Mouse (Mus musculus) CH12.LX (cell line): ENCODE data around the gene B3gntl1. TPM values are rescaled to one million over a fixed set of nuclear protein-coding genes. Genes with fewer than 3 reads are reported as not detected.

Experiments used
- DNase-seq: peaks from one replicate; pipeline ENCODE4 v3.0.0-alpha.2; 2013; ENCODE audit errors: extremely low read depth
- H3K27ac ChIP-seq: 2 replicates; pipeline ENCODE4 v1.5.1; 2012; ENCODE audit warnings: low read depth, mild to moderate bottlenecking, control low read depth, moderate library complexity; ENCODE audit not compliant: insufficient read depth
- H3K27me3 ChIP-seq: replicated peaks from 2 replicates; pipeline ENCODE3; 2012; ENCODE audit warnings: inconsistent platforms
- H3K36me3 ChIP-seq, 2 experiments: replicated peaks in 1 of 2; 2 replicates each; pipeline versions ENCODE3 to v1.6.1; 2012; ENCODE audit warnings: inconsistent platforms in 1 of 2, low read length in 1 of 2, mild to moderate bottlenecking in 1 of 2, mixed read lengths in 1 of 2, moderate library complexity in 1 of 2; ENCODE audit not compliant: control insufficient read depth in 1 of 2, insufficient read depth in 1 of 2
- H3K4me1 ChIP-seq, 2 experiments: 2 replicates each; pipeline ENCODE4 v1.6.1; 2012; ENCODE audit warnings: inconsistent platforms in 1 of 2, moderate library complexity in 1 of 2; ENCODE audit not compliant: insufficient read depth in 2 of 2, control insufficient read depth in 1 of 2
- H3K4me2 ChIP-seq: 2 replicates; pipeline ENCODE4 v1.6.1; 2012; ENCODE audit warnings: low read depth, mild to moderate bottlenecking, control low read depth; ENCODE audit not compliant: poor library complexity, insufficient read depth, severe bottlenecking
- H3K4me3 ChIP-seq, 3 experiments: fragments of 150-350 bp in 1 of 3; sonication (generic) in 1 of 3; replicated peaks in 1 of 3; 2 replicates each; pipeline versions ENCODE3 to v1.5.1; 2011 to 2012; ENCODE audit warnings: low read depth in 2 of 3, low read length in 2 of 3, mild to moderate bottlenecking in 2 of 3, moderate library complexity in 2 of 3, control low read depth in 1 of 3, improper control_type of control experiment in 1 of 3, inconsistent platforms in 1 of 3, mixed read lengths in 1 of 3; ENCODE audit not compliant: poor library complexity in 1 of 3
- H3K79me2 ChIP-seq: replicated peaks from 2 replicates; pipeline ENCODE4 v1.6.1; 2012; ENCODE audit warnings: mild to moderate bottlenecking, moderate library complexity; ENCODE audit not compliant: control insufficient read depth, poor library complexity, insufficient read depth, severe bottlenecking; ENCODE audit errors: extremely low read depth
- H3K9ac ChIP-seq: 2 replicates; pipeline ENCODE4 v1.6.1; 2012; ENCODE audit warnings: low read depth, mild to moderate bottlenecking, control low read depth, moderate library complexity; ENCODE audit not compliant: insufficient read depth
- H3K9me3 ChIP-seq: replicated peaks from 2 replicates; pipeline ENCODE3; 2012; ENCODE audit warnings: low read length, inconsistent platforms, mixed read lengths
- CHD2 ChIP-seq: IDR thresholded peaks from 2 replicates; pipeline ENCODE4 v1.6.1; 2011; ENCODE audit warnings: low read length, improper control_type of control experiment
- ELF1 ChIP-seq: IDR thresholded peaks from 2 replicates; pipeline ENCODE4 v1.6.1; 2014; ENCODE audit warnings: low read depth, mild to moderate bottlenecking, inconsistent platforms, low read length, improper control_type of control experiment
- EP300 ChIP-seq: IDR thresholded peaks from 2 replicates; pipeline ENCODE4 v1.6.1; 2011; ENCODE audit warnings: low read length, improper control_type of control experiment
- ETS1 ChIP-seq: conservative IDR thresholded peaks from 2 replicates; pipeline ENCODE4 v1.6.1; 2012; ENCODE audit warnings: low read depth, mild to moderate bottlenecking, inconsistent platforms, low read length, improper control_type of control experiment, moderate library complexity
- HCFC1 ChIP-seq: IDR thresholded peaks from 2 replicates; pipeline ENCODE4 v1.6.1; 2012; ENCODE audit warnings: low read depth, mild to moderate bottlenecking, inconsistent platforms, low read length, improper control_type of control experiment
- JUN ChIP-seq: IDR thresholded peaks from 2 replicates; pipeline ENCODE4 v1.6.1; 2011; ENCODE audit warnings: low read depth, mild to moderate bottlenecking, low read length, improper control_type of control experiment, moderate library complexity; ENCODE audit not compliant: insufficient read depth
- KAT2A ChIP-seq: IDR thresholded peaks from 2 replicates; pipeline ENCODE4 v1.6.1; 2012; ENCODE audit warnings: low read length, improper control_type of control experiment, inconsistent platforms; ENCODE audit not compliant: insufficient replicate concordance
- MAFK ChIP-seq: IDR thresholded peaks from 2 replicates; pipeline ENCODE4 v1.6.1; 2011; ENCODE audit warnings: low read length, improper control_type of control experiment; ENCODE audit not compliant: insufficient replicate concordance
- MYC ChIP-seq: IDR thresholded peaks from 2 replicates; pipeline ENCODE4 v1.6.1; 2011; ENCODE audit warnings: low read depth, mild to moderate bottlenecking, improper control_type of control experiment, low read length
- NELFE ChIP-seq: IDR thresholded peaks from 2 replicates; pipeline ENCODE4 v1.6.1; 2011; ENCODE audit warnings: low read depth, low read length, improper control_type of control experiment
- PAX5 ChIP-seq: IDR thresholded peaks from 2 replicates; pipeline ENCODE4 v1.6.1; 2012; ENCODE audit warnings: low read length, inconsistent platforms, mixed read lengths
- POLR2AphosphoS2 ChIP-seq: IDR thresholded peaks from 2 replicates; pipeline ENCODE4 v1.6.1; 2011; ENCODE audit warnings: low read depth, low read length, improper control_type of control experiment
- SIN3A ChIP-seq: IDR thresholded peaks from 2 replicates; pipeline ENCODE4 v1.6.1; 2012; ENCODE audit warnings: low read length, improper control_type of control experiment, inconsistent platforms
- SMC3 ChIP-seq: IDR thresholded peaks from 2 replicates; pipeline ENCODE4 v1.6.1; 2011; ENCODE audit warnings: low read depth, low read length, improper control_type of control experiment
- TCF12 ChIP-seq: IDR thresholded peaks from 2 replicates; pipeline ENCODE4 v1.6.1; 2014; ENCODE audit warnings: low read depth, mild to moderate bottlenecking, inconsistent platforms, low read length, improper control_type of control experiment
- USF1 ChIP-seq: IDR thresholded peaks from 2 replicates; pipeline ENCODE4 v1.6.1; 2014; ENCODE audit warnings: low read depth, mild to moderate bottlenecking, inconsistent platforms, low read length, improper control_type of control experiment
- USF2 ChIP-seq: conservative IDR thresholded peaks from 2 replicates; pipeline ENCODE4 v1.6.1; 2011; ENCODE audit warnings: low read depth, low read length, improper control_type of control experiment
- ZC3H11A ChIP-seq: IDR thresholded peaks from 2 replicates; pipeline ENCODE4 v1.6.1; 2012; ENCODE audit warnings: low read depth, mild to moderate bottlenecking, inconsistent platforms, low read length, improper control_type of control experiment
- ZMIZ1 ChIP-seq: IDR thresholded peaks from 2 replicates; pipeline ENCODE4 v1.6.1; 2012; ENCODE audit warnings: low read depth, mild to moderate bottlenecking, inconsistent platforms, low read length, improper control_type of control experiment
- dilution Hi-C: fragments of 300-500 bp; cut with MboI; formaldehyde crosslinking; loops from 2 replicates; pipeline ENCODE4 v1.14.3; 2020; ENCODE audit warnings: low sequenced_read_pairs; ENCODE audit not compliant: extremely low pct_unique_long_range_greater_than_20kb, extremely low pct_ligation_motif_present
- in situ Hi-C: fragments of 300-500 bp; cut with MboI; formaldehyde crosslinking; loops from 3 replicates; pipeline ENCODE4 v1.14.3; 2019; ENCODE audit warnings: low sequenced_read_pairs, low pct_ligation_motif_present, low pct_unique_long_range_greater_than_20kb, mixed read lengths
- polyA plus RNA-seq: library from polyadenylated mRNA; unstranded; fragments of >175 nt; gene quantifications from 2 replicates; pipeline ENCODE4 v1.2.1, GENCODE M21; 2012; ENCODE audit warnings: low read depth; ENCODE audit not compliant: insufficient read length
- total RNA-seq, 2 experiments: library from RNA; depleted of rRNA; stranded (reverse); fragments of 300-350 nt in 1 of 2; fragments of >200 nt in 1 of 2; gene quantifications; 2 replicates each; pipeline ENCODE4 v1.2.3; 2012 to 2014

The B3gntl1 gene
- total and polyA plus RNA-seq, 3 experiments = 7.3 to 10.3 (median 8.7) TPM

DNA sequence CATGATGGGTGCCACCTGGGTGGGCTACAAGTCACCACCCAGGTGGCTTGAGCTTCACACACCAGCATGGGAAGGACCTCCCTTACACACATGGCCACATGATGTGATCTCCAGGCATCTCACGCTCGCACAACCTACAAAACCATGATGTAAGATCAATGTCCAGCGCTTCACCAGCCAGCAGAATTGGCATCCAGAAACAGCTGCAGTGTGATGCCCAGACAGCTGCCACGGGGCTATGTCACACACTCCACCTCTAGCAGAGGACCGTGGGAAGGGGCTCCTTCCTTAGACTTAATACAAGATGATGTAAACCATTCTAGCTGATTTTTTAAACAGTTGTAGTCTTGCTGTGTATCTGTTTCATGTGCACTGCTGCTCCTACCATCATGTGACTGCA is 45.4 kb downstream of the B3gntl1 start:
- TF ChIP-seq TCF12 (no peak), SMC3 (no peak), POLR2AphosphoS2 (no peak), KAT2A (no peak), EP300 (no peak), ELF1 (no peak), JUN (no peak), ZMIZ1 (no peak), HCFC1 (no peak), ZC3H11A (no peak), PAX5 (no peak), USF1 (no peak), MYC (no peak), NELFE (no peak), SIN3A (no peak), CHD2 (no peak), ETS1 (no peak)
- TF ChIP-seq, all 38 proteins: peak for 0
- no peak overlapping the region for H3K4me2 ChIP-seq
- no peaks in the 10 kb centered on the region for H3K27me3 ChIP-seq
- dilution Hi-C loops = no loop called here
- H3K9ac ChIP-seq = no peak overlapping the region
- H3K79me2 ChIP-seq = no peaks in the 10 kb centered on the region
- no peaks in the 10 kb centered on the region for H3K9me3 ChIP-seq
- DNase-seq = no peak
- no peaks in the 10 kb centered on the region for H3K4me1 ChIP-seq
- no peak overlapping the region for H3K4me3 ChIP-seq
- in situ Hi-C loops = no loop called here
- H3K36me3 ChIP-seq = peaks cover 57 to 92% of the 10 kb centered on the region in 2 experiments
- no peak overlapping the region for H3K27ac ChIP-seq

DNA sequence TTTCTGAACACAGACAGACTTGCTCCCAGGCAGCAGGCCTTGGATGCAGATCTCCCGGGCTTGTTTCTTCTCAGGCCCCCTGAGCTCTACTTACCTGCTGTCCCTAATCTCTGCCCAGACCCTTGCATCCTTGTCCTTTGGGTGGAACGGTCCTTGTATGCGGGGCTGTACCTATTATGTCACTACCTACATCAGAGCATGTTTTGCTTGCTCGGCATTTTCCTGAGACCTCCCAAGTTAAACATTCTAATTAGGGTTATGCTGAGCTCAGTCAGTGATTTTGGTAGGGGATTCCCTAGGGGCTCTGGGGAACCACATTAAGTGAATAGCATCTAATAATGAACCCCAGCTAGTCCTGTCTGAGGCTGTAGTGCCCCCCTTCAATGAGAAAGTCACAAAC is 47.9 kb downstream of the B3gntl1 start:
- TF ChIP-seq KAT2A (no peak), MAFK (peak; percentile 89), MYC (no peak), USF2 (no peak)
- dilution Hi-C loops = no loop called here
- H3K79me2 ChIP-seq = no peaks in the 10 kb centered on the region
- no peaks in the 10 kb centered on the region for H3K27me3 ChIP-seq
- no peaks in the 10 kb centered on the region for H3K4me1 ChIP-seq
- H3K36me3 ChIP-seq = peaks cover 63 to 94% of the 10 kb centered on the region in 2 experiments
- H3K4me3 ChIP-seq = no peak overlapping the region
- H3K4me2 ChIP-seq = no peak overlapping the region
- in situ Hi-C loops = no loop called here
- DNase-seq = no peak
- H3K9ac ChIP-seq = no peak overlapping the region
- no peak overlapping the region for H3K27ac ChIP-seq
- H3K9me3 ChIP-seq = no peaks in the 10 kb centered on the region
